Mouse (Mus musculus): ENCODE data around the gene Rpl36a. TPM values are rescaled to one million over a fixed set of nuclear protein-coding genes. Genes with fewer than 3 reads are reported as not detected.

Rpl36a gene
- total and polyA plus RNA-seq, 2 experiments from 2014 or later = 169 to 311 TPM

GRCm38 (mm10) chrX:134609472-134609871, 24.0 kb downstream of the Rpl36a start:
- Histone ChIP-seq H3K27me3 (ENCODE audit: insufficient read depth, low read length) (no peaks in the 10 kb centered on the region), H3K4me2 (ENCODE audit: low read depth, low read length, poor library complexity, severe bottlenecking) (no peak overlapping the region), H3K36me3 (ENCODE audit: insufficient read depth, low read length) (no peaks in the 10 kb centered on the region), H3K9ac (replicated peaks; ENCODE audit: low read length, poor library complexity, severe bottlenecking) (no peak overlapping the region), H3K27ac (ENCODE audit: low read depth, low read length) (no peak overlapping the region), H3K9me3 (ENCODE audit: low read length) (no peaks in the 10 kb centered on the region), H3K4me1 (ENCODE audit: insufficient read depth, low read length) (no peaks in the 10 kb centered on the region), H3K4me3 (ENCODE audit: low read depth, low read length) (no peak overlapping the region)
- ATAC-seq (ENCODE audit: low FRiP score) (no peak), DNase-seq (ENCODE audit: low spot score) (peak; percentile 69)
- WGBS = 27% methylated on average over 4 of the region's 4 CpGs
- TF ChIP-seq CTCF (IDR thresholded peaks at IDR 0.05) = peak; percentile 78

GRCm38 (mm10) chrX:134610984-134611383, 25.5 kb downstream of the Rpl36a start:
- no peak overlapping the region for H3K4me3 ChIP-seq (ENCODE audit: low read depth, low read length)
- H3K4me1 ChIP-seq (ENCODE audit: insufficient read depth, low read length) = no peaks in the 10 kb centered on the region
- no peak for TF ChIP-seq CTCF (IDR thresholded peaks at IDR 0.05)
- H3K27me3 ChIP-seq (ENCODE audit: insufficient read depth, low read length) = no peaks in the 10 kb centered on the region
- DNase-seq (ENCODE audit: low spot score) (no peak), ATAC-seq (ENCODE audit: low FRiP score) (no peak)
- no peak overlapping the region for H3K4me2 ChIP-seq (ENCODE audit: low read depth, low read length, poor library complexity, severe bottlenecking)
- H3K9me3 ChIP-seq (ENCODE audit: low read length) = no peaks in the 10 kb centered on the region
- H3K27ac ChIP-seq (ENCODE audit: low read depth, low read length) = no peak overlapping the region
- no peaks in the 10 kb centered on the region for H3K36me3 ChIP-seq (ENCODE audit: insufficient read depth, low read length)
- H3K9ac ChIP-seq (replicated peaks; ENCODE audit: low read length, poor library complexity, severe bottlenecking) = no peak overlapping the region
- 84% methylated on average over 4 of the region's 4 CpGs for WGBS

GRCm38 (mm10) chrX:134612285-134612959, 27.0 kb downstream of the Rpl36a start:
- H3K9ac ChIP-seq (replicated peaks; ENCODE audit: low read length, poor library complexity, severe bottlenecking) = no peak overlapping the region
- peak overlapping the region; percentile 48 for H3K4me2 ChIP-seq (ENCODE audit: low read depth, low read length, poor library complexity, severe bottlenecking)
- no peaks in the 10 kb centered on the region for H3K4me1 ChIP-seq (ENCODE audit: insufficient read depth, low read length)
- H3K36me3 ChIP-seq (ENCODE audit: insufficient read depth, low read length) = no peaks in the 10 kb centered on the region
- peak overlapping the region; percentile 62; the same call in 1 of the 2 replicates for H3K27ac ChIP-seq (ENCODE audit: low read depth, low read length)
- TF ChIP-seq CTCF (IDR thresholded peaks at IDR 0.05) = no peak
- ATAC-seq (ENCODE audit: low FRiP score) = peak; percentile 77
- DNase-seq (ENCODE audit: low spot score) = peak; percentile 68
- H3K4me3 ChIP-seq (ENCODE audit: low read depth, low read length) = peak overlapping the region; percentile 25
- no peaks in the 10 kb centered on the region for H3K27me3 ChIP-seq (ENCODE audit: insufficient read depth, low read length)
- H3K9me3 ChIP-seq (ENCODE audit: low read length) = no peaks in the 10 kb centered on the region
- WGBS = 24% methylated on average over 14 of the region's 15 CpGs

GRCm38 (mm10) chrX:134614306-134614705, 28.9 kb downstream of the Rpl36a start:
- H3K9ac ChIP-seq (replicated peaks; ENCODE audit: low read length, poor library complexity, severe bottlenecking) = no peak overlapping the region
- H3K4me1 ChIP-seq (ENCODE audit: insufficient read depth, low read length) = no peaks in the 10 kb centered on the region
- H3K27ac ChIP-seq (ENCODE audit: low read depth, low read length) = no peak overlapping the region
- no peak for DNase-seq (ENCODE audit: low spot score)
- H3K9me3 ChIP-seq (ENCODE audit: low read length) = no peaks in the 10 kb centered on the region
- H3K36me3 ChIP-seq (ENCODE audit: insufficient read depth, low read length) = no peaks in the 10 kb centered on the region
- no peak overlapping the region for H3K4me2 ChIP-seq (ENCODE audit: low read depth, low read length, poor library complexity, severe bottlenecking)
- ATAC-seq (ENCODE audit: low FRiP score) = no peak
- H3K4me3 ChIP-seq (ENCODE audit: low read depth, low read length) = no peak overlapping the region
- H3K27me3 ChIP-seq (ENCODE audit: insufficient read depth, low read length) = no peaks in the 10 kb centered on the region
- WGBS = 60% methylated on average over 2 of the region's 2 CpGs
- TF ChIP-seq CTCF (IDR thresholded peaks at IDR 0.05) = peak; percentile 29; the same call in 1 of the 2 replicates

GRCm38 (mm10) chrX:134619695-134620094, 34.2 kb downstream of the Rpl36a start:
- peak overlapping the region; percentile 55 for H3K27ac ChIP-seq (ENCODE audit: low read depth, low read length)
- no peaks in the 10 kb centered on the region for H3K9me3 ChIP-seq (ENCODE audit: low read length)
- H3K27me3 ChIP-seq (ENCODE audit: insufficient read depth, low read length) = no peaks in the 10 kb centered on the region; the same call in 1 of the 2 replicates
- DNase-seq (ENCODE audit: low spot score) = no peak
- H3K36me3 ChIP-seq (ENCODE audit: insufficient read depth, low read length) = no peaks in the 10 kb centered on the region
- no peaks in the 10 kb centered on the region for H3K4me1 ChIP-seq (ENCODE audit: insufficient read depth, low read length)
- WGBS = 26% methylated on average over 9 of the region's 9 CpGs
- H3K4me2 ChIP-seq (ENCODE audit: low read depth, low read length, poor library complexity, severe bottlenecking) = no peak overlapping the region
- no peak overlapping the region for H3K9ac ChIP-seq (replicated peaks; ENCODE audit: low read length, poor library complexity, severe bottlenecking)
- no peak for ATAC-seq (ENCODE audit: low FRiP score)
- no peak for TF ChIP-seq CTCF (IDR thresholded peaks at IDR 0.05)
- no peak overlapping the region for H3K4me3 ChIP-seq (ENCODE audit: low read depth, low read length)

- H3K27ac ChIP-seq (ENCODE audit: low read depth, low read length) = peak overlapping the region; percentile 44
- DNase-seq (ENCODE audit: low spot score) = peak; percentile 47
- no peak overlapping the region for H3K9ac ChIP-seq (replicated peaks; ENCODE audit: low read length, poor library complexity, severe bottlenecking)
- TF ChIP-seq CTCF (IDR thresholded peaks at IDR 0.05) = no peak
- H3K27me3 ChIP-seq (ENCODE audit: insufficient read depth, low read length) = no peaks in the 10 kb centered on the region; the same call in 1 of the 2 replicates
- peak; percentile 56; the same call in 1 of the 2 replicates for ATAC-seq (ENCODE audit: low FRiP score)
- no peaks in the 10 kb centered on the region for H3K36me3 ChIP-seq (ENCODE audit: insufficient read depth, low read length)
- no peaks in the 10 kb centered on the region for H3K4me1 ChIP-seq (ENCODE audit: insufficient read depth, low read length)
- no peak overlapping the region for H3K4me2 ChIP-seq (ENCODE audit: low read depth, low read length, poor library complexity, severe bottlenecking)
- WGBS = 24% methylated on average over 8 of the region's 8 CpGs
- no peak overlapping the region for H3K4me3 ChIP-seq (ENCODE audit: low read depth, low read length)
- H3K9me3 ChIP-seq (ENCODE audit: low read length) = no peaks in the 10 kb centered on the region
Observed at GRCm38 (mm10) chrX:134620254-134620865, 34.9 kb downstream of the Rpl36a start.

Data from midbrain, postnatal 0 days (tissue).